Mouse (Mus musculus): ENCODE measurements around the gene Wfdc1. TPM values are rescaled to one million over a fixed set of nuclear protein-coding genes. Genes with fewer than 3 reads are reported as not detected.

Wfdc1 gene
- polyA plus RNA-seq, 1 experiment from 2014 or later, result 4.6 TPM

DNA sequence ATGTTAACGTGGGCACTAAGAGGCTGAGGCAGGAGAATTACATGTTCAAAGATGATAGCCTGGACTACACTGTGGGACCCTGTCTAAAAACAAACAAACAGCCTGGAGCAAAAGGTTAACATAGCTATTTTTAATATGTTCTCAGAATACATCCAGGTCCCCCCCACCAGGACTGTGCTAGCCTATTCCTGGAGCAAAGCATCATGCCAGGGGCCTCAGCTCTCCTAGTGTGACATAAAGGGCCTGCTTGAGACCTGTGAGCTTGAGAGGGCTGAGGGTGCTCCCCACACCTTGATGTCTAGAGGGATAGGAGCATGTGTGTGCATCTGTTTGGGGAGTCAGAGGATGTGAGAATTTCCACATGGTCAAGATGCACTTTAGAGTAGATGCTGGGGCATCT lies 42.4 kb upstream of the Wfdc1 start:
- H3K4me2 ChIP-seq (ENCODE audit: low read length), result no peak overlapping the region
- no peaks in the 10 kb centered on the region for H3K9me3 ChIP-seq (ENCODE audit: control insufficient read depth, low read length)
- no peak overlapping the region for H3K27ac ChIP-seq (ENCODE audit: low read depth)
- DNase-seq (ENCODE audit: low spot score) (no peak), ATAC-seq (replicated peaks; ENCODE audit: low FRiP score, low TSS enrichment, low read depth) (no peak)
- WGBS, result 59% methylated on average over 1 of the region's 1 CpGs
- H3K4me3 ChIP-seq (ENCODE audit: low read depth, low read length), result no peak overlapping the region
- H3K36me3 ChIP-seq (ENCODE audit: control insufficient read depth, insufficient read depth, low read length), result no peaks in the 10 kb centered on the region
- H3K27me3 ChIP-seq (replicated peaks; ENCODE audit: control insufficient read depth, insufficient read depth, low read length), result no peaks in the 10 kb centered on the region
- no peak overlapping the region for H3K9ac ChIP-seq (ENCODE audit: low read length)
- no peaks in the 10 kb centered on the region for H3K4me1 ChIP-seq (replicated peaks; ENCODE audit: control insufficient read depth, insufficient read depth, low read length)

DNA sequence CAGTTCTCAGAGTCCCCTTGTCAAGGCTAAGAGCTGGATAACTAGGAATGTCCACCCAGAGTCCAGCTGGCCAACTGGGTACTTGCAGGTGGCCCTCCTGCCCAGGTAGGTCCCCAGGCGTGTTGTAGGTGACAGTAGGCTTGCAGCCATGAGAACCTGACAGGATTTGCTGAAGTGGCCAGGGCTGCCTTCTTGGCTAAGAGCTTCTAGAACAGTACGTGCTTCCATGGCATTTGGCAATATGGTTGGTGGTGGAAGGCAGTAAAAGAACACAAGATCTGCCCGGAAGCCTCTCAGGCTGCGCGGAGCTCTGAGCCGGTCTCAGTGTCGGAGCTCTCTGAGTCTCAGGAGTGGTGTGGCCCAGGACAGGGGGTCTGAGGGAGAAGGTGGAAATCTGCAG lies 41.2 kb upstream of the Wfdc1 start:
- no peak overlapping the region for H3K4me3 ChIP-seq (ENCODE audit: low read depth, low read length)
- H3K27ac ChIP-seq (ENCODE audit: low read depth), result no peak overlapping the region
- no peak overlapping the region for H3K4me2 ChIP-seq (ENCODE audit: low read length)
- no peaks in the 10 kb centered on the region for H3K9me3 ChIP-seq (ENCODE audit: control insufficient read depth, low read length)
- H3K4me1 ChIP-seq (replicated peaks; ENCODE audit: control insufficient read depth, insufficient read depth, low read length), result no peaks in the 10 kb centered on the region
- H3K9ac ChIP-seq (ENCODE audit: low read length), result no peak overlapping the region
- ATAC-seq (replicated peaks; ENCODE audit: low FRiP score, low TSS enrichment, low read depth), result no peak
- WGBS, result 93% methylated on average over 7 of the region's 7 CpGs
- no peak for DNase-seq (ENCODE audit: low spot score)
- no peaks in the 10 kb centered on the region for H3K36me3 ChIP-seq (ENCODE audit: control insufficient read depth, insufficient read depth, low read length)
- H3K27me3 ChIP-seq (replicated peaks; ENCODE audit: control insufficient read depth, insufficient read depth, low read length), result no peaks in the 10 kb centered on the region

DNA sequence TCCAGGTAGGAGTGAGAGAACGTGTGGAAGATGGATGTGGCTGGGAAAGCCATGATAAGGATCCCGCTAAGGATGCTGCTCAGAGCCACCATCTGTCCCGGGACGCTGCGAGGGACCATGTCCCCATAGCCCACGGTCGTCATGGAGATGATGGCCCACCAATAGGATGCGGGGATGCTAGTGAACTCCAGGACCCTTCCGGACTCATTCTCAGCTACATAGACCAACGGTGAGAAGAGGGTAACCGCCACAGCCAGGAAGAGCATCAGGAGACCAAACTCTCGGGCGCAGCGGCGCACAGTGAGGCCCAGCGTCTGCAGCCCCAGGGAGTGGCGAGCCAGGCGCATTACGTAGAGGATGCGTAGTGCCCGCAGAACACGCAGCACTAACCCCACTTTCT lies 40.4 kb upstream of the Wfdc1 start:
- WGBS, result 82% methylated on average over 22 of the region's 22 CpGs
- ATAC-seq (replicated peaks; ENCODE audit: low FRiP score, low TSS enrichment, low read depth) (no peak), DNase-seq (ENCODE audit: low spot score) (no peak)
- Histone ChIP-seq H3K36me3 (ENCODE audit: control insufficient read depth, insufficient read depth, low read length) (no peaks in the 10 kb centered on the region), H3K4me3 (ENCODE audit: low read depth, low read length) (no peak overlapping the region), H3K4me1 (replicated peaks; ENCODE audit: control insufficient read depth, insufficient read depth, low read length) (no peaks in the 10 kb centered on the region), H3K27me3 (replicated peaks; ENCODE audit: control insufficient read depth, insufficient read depth, low read length) (no peaks in the 10 kb centered on the region), H3K9me3 (ENCODE audit: control insufficient read depth, low read length) (no peaks in the 10 kb centered on the region), H3K9ac (ENCODE audit: low read length) (no peak overlapping the region), H3K27ac (ENCODE audit: low read depth) (no peak overlapping the region), H3K4me2 (ENCODE audit: low read length) (no peak overlapping the region)

DNA sequence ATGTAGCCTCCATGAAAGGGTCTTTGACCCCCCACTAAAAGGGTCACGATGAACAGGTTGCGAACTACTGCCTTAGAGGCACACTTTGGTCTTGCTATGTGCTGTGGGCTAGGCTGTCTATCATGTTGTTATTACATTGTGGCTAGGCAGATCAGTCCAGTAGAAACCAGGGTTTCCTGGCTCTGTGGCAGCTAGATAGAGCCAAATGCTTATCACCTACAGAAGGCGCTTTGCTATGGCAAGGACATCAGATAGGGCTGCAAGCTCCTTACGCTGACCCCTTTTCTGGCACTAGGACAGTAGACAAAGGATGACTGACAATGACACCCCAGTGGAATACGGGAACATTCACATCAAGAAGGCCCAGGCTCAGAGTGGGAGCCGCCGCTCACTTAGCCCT lies 39.0 kb upstream of the Wfdc1 start:
- no peak overlapping the region for H3K4me2 ChIP-seq (ENCODE audit: low read length)

DNA sequence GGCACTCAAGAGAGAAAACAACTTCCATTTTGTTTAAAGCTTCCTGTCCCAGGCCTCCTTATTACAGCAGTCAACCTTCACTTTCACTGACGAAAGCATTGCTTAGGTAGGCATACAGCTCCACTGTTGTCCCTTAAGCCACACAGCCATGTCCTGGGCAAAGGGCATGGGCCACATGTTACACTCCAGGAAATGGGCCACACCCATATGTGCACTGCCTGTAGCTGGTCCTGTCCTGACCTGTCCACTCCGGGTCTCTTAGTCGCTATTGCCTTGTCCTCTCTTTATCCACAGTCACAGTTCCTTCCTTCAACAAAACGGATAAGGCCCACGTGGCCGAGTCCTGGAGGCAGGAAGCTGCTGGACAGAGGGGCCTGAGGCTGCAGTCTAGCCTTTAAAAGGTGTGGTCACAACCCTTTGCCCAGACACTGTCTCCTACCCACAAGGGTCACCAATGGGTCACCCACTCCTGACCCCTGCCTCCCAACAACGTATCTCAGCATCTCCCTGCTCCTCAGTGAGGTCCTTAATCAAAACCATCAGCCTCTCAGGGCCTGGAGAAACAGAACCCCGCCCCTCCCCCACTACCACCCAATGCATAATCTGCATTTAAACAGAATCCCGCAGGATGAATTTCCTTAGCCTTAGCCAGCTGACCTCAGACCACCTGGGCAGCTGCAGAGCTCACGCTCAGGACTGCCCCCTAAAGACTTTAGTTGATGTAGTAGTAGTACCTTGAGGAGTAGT lies 38.4 kb upstream of the Wfdc1 start:
- Histone ChIP-seq H3K27me3 (replicated peaks; ENCODE audit: control insufficient read depth, insufficient read depth, low read length) (no peaks in the 10 kb centered on the region), H3K4me1 (replicated peaks; ENCODE audit: control insufficient read depth, insufficient read depth, low read length) (no peaks in the 10 kb centered on the region), H3K9me3 (ENCODE audit: control insufficient read depth, low read length) (no peaks in the 10 kb centered on the region), H3K4me3 (ENCODE audit: low read depth, low read length) (no peak overlapping the region), H3K9ac (ENCODE audit: low read length) (no peak overlapping the region), H3K36me3 (ENCODE audit: control insufficient read depth, insufficient read depth, low read length) (no peaks in the 10 kb centered on the region), H3K4me2 (ENCODE audit: low read length) (no peak overlapping the region), H3K27ac (ENCODE audit: low read depth) (no peak overlapping the region)
- 36% methylated on average over 10 of the region's 10 CpGs for WGBS
- DNase-seq (ENCODE audit: low spot score) (no peak), ATAC-seq (replicated peaks; ENCODE audit: low FRiP score, low TSS enrichment, low read depth) (no peak)

More for the DNA sequence above, 39.0 kb upstream of the Wfdc1 start:
- Histone ChIP-seq H3K27ac (ENCODE audit: low read depth) (no peak overlapping the region), H3K36me3 (ENCODE audit: control insufficient read depth, insufficient read depth, low read length) (no peaks in the 10 kb centered on the region), H3K27me3 (replicated peaks; ENCODE audit: control insufficient read depth, insufficient read depth, low read length) (no peaks in the 10 kb centered on the region), H3K4me1 (replicated peaks; ENCODE audit: control insufficient read depth, insufficient read depth, low read length) (no peaks in the 10 kb centered on the region), H3K4me3 (ENCODE audit: low read depth, low read length) (no peak overlapping the region), H3K9ac (ENCODE audit: low read length) (no peak overlapping the region), H3K9me3 (ENCODE audit: control insufficient read depth, low read length) (no peaks in the 10 kb centered on the region)
- WGBS, result 87% methylated on average over 7 of the region's 7 CpGs
- ATAC-seq (replicated peaks; ENCODE audit: low FRiP score, low TSS enrichment, low read depth) (no peak), DNase-seq (ENCODE audit: low spot score) (no peak)

DNA sequence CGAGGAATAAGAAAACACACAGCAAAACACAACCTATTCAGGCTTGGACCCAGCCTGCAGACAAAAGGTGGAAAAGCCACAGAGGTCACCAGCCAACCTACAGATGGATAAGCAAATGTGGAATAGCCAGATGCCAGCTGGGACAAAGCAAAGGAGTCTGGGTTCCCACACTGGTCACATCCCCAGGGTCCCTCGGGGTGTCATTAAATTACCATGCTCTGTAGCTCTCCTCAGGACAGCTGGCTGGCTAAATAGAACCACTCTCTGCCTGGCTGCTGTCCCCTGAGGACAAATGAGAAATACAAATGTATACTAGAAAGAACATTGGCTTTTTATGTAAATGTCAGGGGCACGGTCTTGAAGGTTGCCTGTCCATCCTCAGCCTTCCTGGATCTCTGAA lies 35.3 kb upstream of the Wfdc1 start:
- H3K9ac ChIP-seq (ENCODE audit: low read length), result no peak overlapping the region
- H3K4me2 ChIP-seq (ENCODE audit: low read length), result no peak overlapping the region
- H3K4me1 ChIP-seq (replicated peaks; ENCODE audit: control insufficient read depth, insufficient read depth, low read length), result peaks cover 11% of the 10 kb centered on the region
- H3K4me3 ChIP-seq (ENCODE audit: low read depth, low read length), result no peak overlapping the region
- WGBS, result 46% methylated on average over 3 of the region's 3 CpGs
- no peaks in the 10 kb centered on the region for H3K9me3 ChIP-seq (ENCODE audit: control insufficient read depth, low read length)
- DNase-seq (ENCODE audit: low spot score) (no peak), ATAC-seq (replicated peaks; ENCODE audit: low FRiP score, low TSS enrichment, low read depth) (no peak)
- no peaks in the 10 kb centered on the region for H3K36me3 ChIP-seq (ENCODE audit: control insufficient read depth, insufficient read depth, low read length)
- H3K27ac ChIP-seq (ENCODE audit: low read depth), result no peak overlapping the region
- peaks cover 11% of the 10 kb centered on the region for H3K27me3 ChIP-seq (replicated peaks; ENCODE audit: control insufficient read depth, insufficient read depth, low read length)

DNA sequence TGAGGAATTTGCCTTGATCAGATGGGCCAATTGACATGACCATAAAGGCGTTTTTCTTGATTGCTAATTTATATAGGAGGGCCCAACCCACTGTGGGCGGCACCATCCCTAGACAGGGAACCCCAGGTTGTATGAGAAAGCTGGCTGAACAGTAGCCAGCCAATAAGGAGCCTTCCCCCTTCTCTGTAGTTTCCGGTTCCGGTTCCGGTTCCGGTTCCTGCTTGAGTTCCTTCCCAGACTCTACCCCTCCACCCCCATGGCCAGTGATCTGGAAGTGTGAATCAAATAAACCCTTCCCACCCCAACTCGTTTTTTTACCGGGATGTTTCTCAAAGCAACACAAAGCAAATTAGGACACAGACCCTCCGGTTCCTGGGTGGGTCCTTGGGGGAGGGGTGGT lies 33.9 kb upstream of the Wfdc1 start:
- no peak overlapping the region for H3K27ac ChIP-seq (ENCODE audit: low read depth)
- H3K36me3 ChIP-seq (ENCODE audit: control insufficient read depth, insufficient read depth, low read length), result no peaks in the 10 kb centered on the region
- peaks cover 11% of the 10 kb centered on the region for H3K4me1 ChIP-seq (replicated peaks; ENCODE audit: control insufficient read depth, insufficient read depth, low read length)
- no peak overlapping the region for H3K9ac ChIP-seq (ENCODE audit: low read length)
- no peak overlapping the region for H3K4me2 ChIP-seq (ENCODE audit: low read length)
- WGBS, result 74% methylated on average over 9 of the region's 9 CpGs
- peaks cover 11% of the 10 kb centered on the region for H3K27me3 ChIP-seq (replicated peaks; ENCODE audit: control insufficient read depth, insufficient read depth, low read length)
- H3K9me3 ChIP-seq (ENCODE audit: control insufficient read depth, low read length), result no peaks in the 10 kb centered on the region
- no peak overlapping the region for H3K4me3 ChIP-seq (ENCODE audit: low read depth, low read length)
- no peak for ATAC-seq (replicated peaks; ENCODE audit: low FRiP score, low TSS enrichment, low read depth)
- DNase-seq (ENCODE audit: low spot score), result no peak

DNA sequence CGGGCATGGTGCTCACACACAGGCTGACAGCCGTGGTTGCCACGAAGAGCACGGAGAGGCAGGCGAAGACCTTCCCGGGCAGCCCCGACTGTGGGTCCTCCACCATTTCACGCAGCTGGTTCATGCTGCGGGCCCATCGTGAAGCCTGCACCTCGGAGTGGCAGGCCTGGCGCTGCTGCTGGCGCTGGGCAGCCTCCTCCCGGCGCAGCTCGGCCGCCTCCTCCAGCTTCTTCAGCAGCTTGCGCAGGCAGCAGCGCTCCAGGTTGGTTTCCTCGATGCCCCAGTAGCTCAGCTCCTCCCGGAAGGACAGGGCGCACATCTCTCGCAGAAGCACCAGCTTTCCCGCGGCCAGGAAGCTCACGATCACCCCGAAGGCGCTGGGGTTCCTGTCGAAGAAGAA lies 33.3 kb upstream of the Wfdc1 start:
- no peak for ATAC-seq (replicated peaks; ENCODE audit: low FRiP score, low TSS enrichment, low read depth)
- Histone ChIP-seq H3K4me2 (ENCODE audit: low read length) (no peak overlapping the region), H3K4me1 (replicated peaks; ENCODE audit: control insufficient read depth, insufficient read depth, low read length) (peaks cover 11% of the 10 kb centered on the region), H3K4me3 (ENCODE audit: low read depth, low read length) (no peak overlapping the region), H3K9ac (ENCODE audit: low read length) (no peak overlapping the region), H3K36me3 (ENCODE audit: control insufficient read depth, insufficient read depth, low read length) (no peaks in the 10 kb centered on the region), H3K9me3 (ENCODE audit: control insufficient read depth, low read length) (no peaks in the 10 kb centered on the region), H3K27ac (ENCODE audit: low read depth) (no peak overlapping the region), H3K27me3 (replicated peaks; ENCODE audit: control insufficient read depth, insufficient read depth, low read length) (peaks cover 11% of the 10 kb centered on the region)
- 56% methylated on average over 29 of the region's 29 CpGs for WGBS
- DNase-seq (ENCODE audit: low spot score), result no peak

DNA sequence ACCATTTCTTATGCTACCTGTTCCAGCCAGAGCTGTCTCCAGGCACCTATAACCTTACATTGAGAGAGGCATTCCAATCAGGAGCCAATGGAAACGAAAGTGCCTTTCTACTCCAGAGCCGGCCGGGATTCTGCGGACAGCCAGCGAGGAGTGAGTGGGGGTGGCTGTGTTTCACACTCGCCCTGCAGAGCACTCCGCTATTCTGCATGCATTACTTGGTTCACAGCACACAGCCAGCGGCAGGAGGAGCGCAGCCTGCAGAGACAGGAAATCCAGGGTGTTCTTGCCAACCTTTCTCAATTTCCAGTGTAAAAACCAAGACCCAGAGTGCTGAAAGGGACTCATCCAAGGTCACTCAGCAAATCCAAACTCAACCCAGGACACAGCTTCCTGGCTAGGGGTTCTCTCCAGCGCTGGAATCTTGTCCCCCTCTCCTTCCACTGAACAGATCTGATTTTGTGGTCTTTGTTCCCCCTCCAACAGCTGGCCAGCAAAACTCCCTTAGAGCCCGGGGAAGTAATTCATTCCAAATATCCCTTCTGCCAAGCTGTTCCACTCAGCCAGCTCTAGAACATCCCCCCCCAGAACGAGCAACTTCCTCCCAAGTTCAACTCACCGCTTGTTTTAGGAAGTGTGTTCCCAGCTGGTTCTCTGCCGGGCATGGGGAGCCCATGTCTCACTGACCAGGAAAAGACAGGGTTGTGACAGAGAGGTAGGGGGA lies 31.4 kb upstream of the Wfdc1 start:
- Histone ChIP-seq H3K4me1 (replicated peaks; ENCODE audit: control insufficient read depth, insufficient read depth, low read length) (peaks cover 11% of the 10 kb centered on the region), H3K4me2 (ENCODE audit: low read length) (no peak overlapping the region), H3K27ac (ENCODE audit: low read depth) (no peak overlapping the region; the same call in 1 of the 2 replicates), H3K27me3 (replicated peaks; ENCODE audit: control insufficient read depth, insufficient read depth, low read length) (peaks cover 11% of the 10 kb centered on the region), H3K36me3 (ENCODE audit: control insufficient read depth, insufficient read depth, low read length) (no peaks in the 10 kb centered on the region), H3K9ac (ENCODE audit: low read length) (no peak overlapping the region), H3K9me3 (ENCODE audit: control insufficient read depth, low read length) (no peaks in the 10 kb centered on the region), H3K4me3 (ENCODE audit: low read depth, low read length) (no peak overlapping the region)
- WGBS, result 38% methylated on average over 14 of the region's 14 CpGs
- ATAC-seq (replicated peaks; ENCODE audit: low FRiP score, low TSS enrichment, low read depth) (no peak), DNase-seq (ENCODE audit: low spot score) (no peak)

All from intestine, embryonic 14.5 days (tissue).